Mouse (Mus musculus) 416B (cell line): Measurements from ENCODE around the gene Ncapd3.

Source experiments
- DNase-seq: peaks from one replicate; pipeline ENCODE4 v3.0.0; 2011; ENCODE audit warnings: low read depth

Gene Ncapd3

GRCm38 (mm10) chr9:27123947-27124346, 94.0 kb downstream of the Ncapd3 start:
- DNase-seq, result no peak

- no peak for DNase-seq
Observed at GRCm38 (mm10) chr9:27125450-27125849, 95.5 kb downstream of the Ncapd3 start.

GRCm38 (mm10) chr9:27126543-27126942, 96.6 kb downstream of the Ncapd3 start:
- DNase-seq, result peak; percentile 33

GRCm38 (mm10) chr9:27128629-27129028, 98.7 kb downstream of the Ncapd3 start:
- no peak for DNase-seq

GRCm38 (mm10) chr9:27134410-27134809, 104.4 kb downstream of the Ncapd3 start:
- peak; percentile 42 for DNase-seq

- DNase-seq, result no peak
Observed at GRCm38 (mm10) chr9:27135372-27135771, 105.4 kb downstream of the Ncapd3 start.

- no peak for DNase-seq
Observed at GRCm38 (mm10) chr9:27136651-27137050, 106.7 kb downstream of the Ncapd3 start.

- DNase-seq, result no peak
Observed at GRCm38 (mm10) chr9:27140432-27141065, 110.6 kb downstream of the Ncapd3 start.

GRCm38 (mm10) chr9:27144271-27144840, 114.4 kb downstream of the Ncapd3 start:
- DNase-seq, result no peak
